Mouse (Mus musculus): ENCODE measurements around the gene Akt3.

Akt3 gene

GRCm38 (mm10) chr1:177051366-177051963 is 206.5 kb downstream of the Akt3 start:
- no peak for DNase-seq (ENCODE audit: low spot score in 2 of 2)

GRCm38 (mm10) chr1:177048773-177049172 is 209.2 kb downstream of the Akt3 start:
- no peak for DNase-seq (ENCODE audit: low spot score in 2 of 2)

GRCm38 (mm10) chr1:177046963-177047362 is 211.0 kb downstream of the Akt3 start:
- DNase-seq (ENCODE audit: low spot score in 2 of 2): no peak

- no peak for DNase-seq (ENCODE audit: low spot score in 2 of 2)
Measured at GRCm38 (mm10) chr1:177045885-177046284, 212.1 kb downstream of the Akt3 start.

- no peak for DNase-seq (ENCODE audit: low spot score in 2 of 2)
Measured at GRCm38 (mm10) chr1:177040058-177040457, 217.9 kb downstream of the Akt3 start.

GRCm38 (mm10) chr1:177039093-177039674 is 218.8 kb downstream of the Akt3 start:
- DNase-seq (ENCODE audit: low spot score in 2 of 2): no peak

GRCm38 (mm10) chr1:177038383-177038782 is 219.6 kb downstream of the Akt3 start:
- no peak for DNase-seq (ENCODE audit: low spot score in 2 of 2)

- no peak for DNase-seq (ENCODE audit: low spot score in 2 of 2)
Measured at GRCm38 (mm10) chr1:177035460-177035859, 222.5 kb downstream of the Akt3 start.

GRCm38 (mm10) chr1:177032233-177032632 is 225.8 kb downstream of the Akt3 start:
- no peak for DNase-seq (ENCODE audit: low spot score in 2 of 2)

GRCm38 (mm10) chr1:177031196-177031595 is 226.8 kb downstream of the Akt3 start:
- no peak for DNase-seq (ENCODE audit: low spot score in 2 of 2)

GRCm38 (mm10) chr1:177030669-177031068 is 227.3 kb downstream of the Akt3 start:
- DNase-seq (ENCODE audit: low spot score in 2 of 2): no peak

GRCm38 (mm10) chr1:177029032-177029431 is 229.0 kb downstream of the Akt3 start:
- no peak for DNase-seq (ENCODE audit: low spot score in 2 of 2)

- no peak for DNase-seq (ENCODE audit: low spot score in 2 of 2)
Measured at GRCm38 (mm10) chr1:177027706-177028105, 230.3 kb downstream of the Akt3 start.

GRCm38 (mm10) chr1:177022751-177023150 is 235.3 kb downstream of the Akt3 start:
- no peak for DNase-seq (ENCODE audit: low spot score in 2 of 2)

- DNase-seq (ENCODE audit: low spot score in 2 of 2): no peak
Measured at GRCm38 (mm10) chr1:177019668-177020067, 238.3 kb downstream of the Akt3 start.

GRCm38 (mm10) chr1:177018750-177019149 is 239.3 kb downstream of the Akt3 start:
- no peak for DNase-seq (ENCODE audit: low spot score in 2 of 2)

GRCm38 (mm10) chr1:177016729-177017128 is 241.3 kb downstream of the Akt3 start:
- DNase-seq (ENCODE audit: low spot score in 2 of 2): no peak

GRCm38 (mm10) chr1:177015917-177016316 is 242.1 kb downstream of the Akt3 start:
- no peak for DNase-seq (ENCODE audit: low spot score in 2 of 2)

GRCm38 (mm10) chr1:177014921-177015439 is 243.0 kb downstream of the Akt3 start:
- DNase-seq (ENCODE audit: low spot score in 2 of 2): no peak

GRCm38 (mm10) chr1:177014346-177014745 is 243.7 kb downstream of the Akt3 start:
- DNase-seq (ENCODE audit: low spot score in 2 of 2): no peak

- DNase-seq (ENCODE audit: low spot score in 2 of 2): no peak
Measured at GRCm38 (mm10) chr1:177013776-177014175, 244.2 kb downstream of the Akt3 start.

- no peak for DNase-seq (ENCODE audit: low spot score in 2 of 2)
Measured at GRCm38 (mm10) chr1:177013313-177013712, 244.7 kb downstream of the Akt3 start.

- no peak for DNase-seq (ENCODE audit: low spot score in 2 of 2)
Measured at GRCm38 (mm10) chr1:177012774-177013173, 245.2 kb downstream of the Akt3 start.

GRCm38 (mm10) chr1:177011688-177012087 is 246.3 kb downstream of the Akt3 start:
- DNase-seq (ENCODE audit: low spot score in 2 of 2): no peak

All from spleen, postnatal 10 days (tissue).